21 mouse cellular contexts compared by ENCODE assay signal in genomic region chr19:35278395-35278794, GRCm38 (mm10).
DNase-seq lines count a peak whose midpoint lies in the region; ATAC-seq and TF ChIP-seq lines count a peak whose summit lies in the region.
"Had no signal": no experiment of that assay in that cellular context is flagged by ENCODE, and none has a peak within 500 bp of the region (broad histone marks: within the 10 kb centered on the region; RNA-seq: fewer than 3 reads in every experiment).

No protein-coding gene starts in this region.

- no peak for DNase-seq in neural tube, embryonic 11.5 days (ENCODE audit: low spot score)
- no peak for DNase-seq in neural tube, embryonic 10.5 days (ENCODE audit: extremely low spot score, low spot score)
- peak; percentile 29 for DNase-seq in brain, embryonic 14.5 days (ENCODE audit: low read depth)
- DNase-seq in left cerebral cortex, postnatal 14 days (ENCODE audit: low spot score in 2 of 2), result no peak
- DNase-seq in liver, embryonic 11.5 days (ENCODE audit: low spot score), result no peak
- DNase-seq: adrenal gland, adult 8-10 months; adrenal gland, postnatal 14 days; adrenal gland, postnatal 36 days; cerebellum, adult 11 months; cerebellum, adult 18-20 months; cerebellum, adult 9-10 months; cerebellum, postnatal 10 days; cerebellum, postnatal 25 days; forebrain, postnatal 0 days had no signal

- ATAC-seq in neural tube, embryonic 11.5 days (ENCODE audit: insufficient read depth, low FRiP score, low TSS enrichment), result peak; percentile 55; the same call in 1 of the 2 replicates
- peak; percentile 67 for ATAC-seq in neural tube, embryonic 13.5 days (ENCODE audit: low read depth)
- 0 out of 2 replicates have a peak, but pooled peaks have one; percentile 66 for ATAC-seq in neural tube, embryonic 15.5 days (ENCODE audit: low FRiP score)
- no peak for ATAC-seq in hindbrain, embryonic 12.5 days (ENCODE audit: low FRiP score)
- ATAC-seq in liver, embryonic 11.5 days (replicated peaks; ENCODE audit: low FRiP score), result no peak
- ATAC-seq: activated CD4-positive, CD25-positive, alpha-beta regulatory T cell, adult 4 months; forebrain, embryonic 13.5 days; forebrain, postnatal 0 days had no signal

- H3K36me3 ChIP-seq in neural tube, embryonic 11.5 days (ENCODE audit: control insufficient read depth, insufficient read depth, low read length), result no peaks in the 10 kb centered on the region
- no peaks in the 10 kb centered on the region for H3K36me3 ChIP-seq in neural tube, embryonic 13.5 days
- no peaks in the 10 kb centered on the region for H3K36me3 ChIP-seq in neural tube, embryonic 15.5 days
- no peaks in the 10 kb centered on the region for H3K36me3 ChIP-seq in hindbrain, embryonic 12.5 days
- H3K36me3 ChIP-seq in liver, embryonic 11.5 days (ENCODE audit: control insufficient read depth, insufficient read depth, low read length), result no peaks in the 10 kb centered on the region
- H3K36me3 ChIP-seq: embryonic facial prominence, embryonic 10.5 days; embryonic facial prominence, embryonic 12.5 days had no signal

- no peak overlapping the region for H3K4me3 ChIP-seq in neural tube, embryonic 11.5 days (ENCODE audit: low read depth, low read length)
- H3K4me3 ChIP-seq in neural tube, embryonic 13.5 days, result no peak overlapping the region
- no peak overlapping the region for H3K4me3 ChIP-seq in neural tube, embryonic 15.5 days (replicated peaks)
- H3K4me3 ChIP-seq in hindbrain, embryonic 12.5 days, result no peak overlapping the region
- H3K4me3 ChIP-seq in liver, embryonic 11.5 days (ENCODE audit: low read depth, low read length), result no peak overlapping the region
- H3K4me3 ChIP-seq: embryonic facial prominence, embryonic 10.5 days; embryonic facial prominence, embryonic 12.5 days; forebrain, embryonic 13.5 days had no signal

- H3K27ac ChIP-seq in neural tube, embryonic 11.5 days (ENCODE audit: low read depth, low read length), result no peak overlapping the region
- no peak overlapping the region for H3K27ac ChIP-seq in neural tube, embryonic 13.5 days (replicated peaks)
- H3K27ac ChIP-seq in neural tube, embryonic 15.5 days (replicated peaks), result no peak overlapping the region
- no peak overlapping the region for H3K27ac ChIP-seq in hindbrain, embryonic 12.5 days
- H3K27ac ChIP-seq in liver, embryonic 11.5 days (ENCODE audit: low read depth, low read length), result no peak overlapping the region
- H3K27ac ChIP-seq: embryonic facial prominence, embryonic 10.5 days; embryonic facial prominence, embryonic 12.5 days; forebrain, embryonic 13.5 days had no signal

- H3K4me2 ChIP-seq in neural tube, embryonic 11.5 days (ENCODE audit: low read depth), result no peak overlapping the region
- H3K4me2 ChIP-seq in neural tube, embryonic 13.5 days, result no peak overlapping the region
- H3K4me2 ChIP-seq in neural tube, embryonic 15.5 days, result no peak overlapping the region
- H3K4me2 ChIP-seq in hindbrain, embryonic 12.5 days (replicated peaks), result no peak overlapping the region
- no peak overlapping the region for H3K4me2 ChIP-seq in liver, embryonic 11.5 days
- H3K4me2 ChIP-seq: embryonic facial prominence, embryonic 12.5 days; forebrain, embryonic 13.5 days had no signal

- H3K4me1 ChIP-seq in neural tube, embryonic 11.5 days (ENCODE audit: control insufficient read depth, insufficient read depth, low read length), result no peaks in the 10 kb centered on the region
- H3K4me1 ChIP-seq in neural tube, embryonic 13.5 days (replicated peaks), result no peaks in the 10 kb centered on the region
- 0 out of 2 replicates have a peak, but pooled peaks cover 3% of the 10 kb centered on the region for H3K4me1 ChIP-seq in neural tube, embryonic 15.5 days
- no peaks in the 10 kb centered on the region for H3K4me1 ChIP-seq in hindbrain, embryonic 12.5 days
- no peaks in the 10 kb centered on the region for H3K4me1 ChIP-seq in liver, embryonic 11.5 days (replicated peaks; ENCODE audit: control insufficient read depth, insufficient read depth, low read length)
- H3K4me1 ChIP-seq: embryonic facial prominence, embryonic 10.5 days; embryonic facial prominence, embryonic 12.5 days; forebrain, embryonic 13.5 days had no signal

- intact Hi-C loops in left cerebral cortex, postnatal 14 days (cut with DNase I), result no loop called here

- H3K9me3 ChIP-seq in neural tube, embryonic 11.5 days (ENCODE audit: control insufficient read depth, low read length), result no peaks in the 10 kb centered on the region
- H3K9me3 ChIP-seq in neural tube, embryonic 13.5 days, result no peaks in the 10 kb centered on the region
- no peaks in the 10 kb centered on the region for H3K9me3 ChIP-seq in neural tube, embryonic 15.5 days (replicated peaks)
- H3K9me3 ChIP-seq in hindbrain, embryonic 12.5 days (replicated peaks), result no peaks in the 10 kb centered on the region
- no peaks in the 10 kb centered on the region for H3K9me3 ChIP-seq in liver, embryonic 11.5 days (ENCODE audit: control insufficient read depth, low read length)
- H3K9me3 ChIP-seq: embryonic facial prominence, embryonic 10.5 days; embryonic facial prominence, embryonic 12.5 days; forebrain, embryonic 13.5 days had no signal

- WGBS in neural tube, embryonic 11.5 days, result 46% methylated on average over 2 of the region's 2 CpGs
- WGBS in neural tube, embryonic 13.5 days, result 37% methylated on average over 2 of the region's 2 CpGs
- WGBS in neural tube, embryonic 15.5 days, result 32% methylated on average over 2 of the region's 2 CpGs
- WGBS in hindbrain, embryonic 12.5 days, result 49% methylated on average over 2 of the region's 2 CpGs
- 61% methylated on average over 2 of the region's 2 CpGs for WGBS in liver, embryonic 11.5 days

- TF ChIP-seq CTCF in brain, embryonic 14.5 days (IDR thresholded peaks at IDR 0.05; ENCODE audit: borderline replicate concordance, extremely low read depth, insufficient read depth, insufficient read length), result no peak

- H3K9ac ChIP-seq in neural tube, embryonic 11.5 days (ENCODE audit: low read length), result no peak overlapping the region
- H3K9ac ChIP-seq in neural tube, embryonic 13.5 days, result no peak overlapping the region
- H3K9ac ChIP-seq in neural tube, embryonic 15.5 days (replicated peaks), result no peak overlapping the region
- no peak overlapping the region for H3K9ac ChIP-seq in hindbrain, embryonic 12.5 days
- H3K9ac ChIP-seq in liver, embryonic 11.5 days (ENCODE audit: low read depth, low read length), result no peak overlapping the region
- H3K9ac ChIP-seq: embryonic facial prominence, embryonic 12.5 days; forebrain, embryonic 13.5 days; forebrain, postnatal 0 days had no signal

- no peak for TF ChIP-seq POLR2A in brain, embryonic 14.5 days (IDR thresholded peaks at IDR 0.05; ENCODE audit: borderline replicate concordance, extremely low read depth, insufficient read depth, insufficient read length, poor library complexity, severe bottlenecking)

- H3K27me3 ChIP-seq in neural tube, embryonic 11.5 days (ENCODE audit: control insufficient read depth, insufficient read depth, low read length), result no peaks in the 10 kb centered on the region
- no peaks in the 10 kb centered on the region for H3K27me3 ChIP-seq in neural tube, embryonic 13.5 days
- no peaks in the 10 kb centered on the region for H3K27me3 ChIP-seq in neural tube, embryonic 15.5 days (replicated peaks)
- no peaks in the 10 kb centered on the region for H3K27me3 ChIP-seq in hindbrain, embryonic 12.5 days
- H3K27me3 ChIP-seq in liver, embryonic 11.5 days (replicated peaks; ENCODE audit: control insufficient read depth, insufficient read depth, low read length), result no peaks in the 10 kb centered on the region
- H3K27me3 ChIP-seq: embryonic facial prominence, embryonic 12.5 days; forebrain, embryonic 13.5 days had no signal

Comparison
In these comparisons a context has a peak if more than half of its experiments do, and no peak if none do; other contexts are left out.
1. ATAC-seq: peak in neural tube, embryonic 11.5 days (single experiment), neural tube, embryonic 13.5 days (single experiment) and neural tube, embryonic 15.5 days (single experiment); none in hindbrain, embryonic 12.5 days (single experiment) and liver, embryonic 11.5 days (single experiment).